8 mouse cellular contexts compared by ENCODE assay signal in the genomic region with DNA sequence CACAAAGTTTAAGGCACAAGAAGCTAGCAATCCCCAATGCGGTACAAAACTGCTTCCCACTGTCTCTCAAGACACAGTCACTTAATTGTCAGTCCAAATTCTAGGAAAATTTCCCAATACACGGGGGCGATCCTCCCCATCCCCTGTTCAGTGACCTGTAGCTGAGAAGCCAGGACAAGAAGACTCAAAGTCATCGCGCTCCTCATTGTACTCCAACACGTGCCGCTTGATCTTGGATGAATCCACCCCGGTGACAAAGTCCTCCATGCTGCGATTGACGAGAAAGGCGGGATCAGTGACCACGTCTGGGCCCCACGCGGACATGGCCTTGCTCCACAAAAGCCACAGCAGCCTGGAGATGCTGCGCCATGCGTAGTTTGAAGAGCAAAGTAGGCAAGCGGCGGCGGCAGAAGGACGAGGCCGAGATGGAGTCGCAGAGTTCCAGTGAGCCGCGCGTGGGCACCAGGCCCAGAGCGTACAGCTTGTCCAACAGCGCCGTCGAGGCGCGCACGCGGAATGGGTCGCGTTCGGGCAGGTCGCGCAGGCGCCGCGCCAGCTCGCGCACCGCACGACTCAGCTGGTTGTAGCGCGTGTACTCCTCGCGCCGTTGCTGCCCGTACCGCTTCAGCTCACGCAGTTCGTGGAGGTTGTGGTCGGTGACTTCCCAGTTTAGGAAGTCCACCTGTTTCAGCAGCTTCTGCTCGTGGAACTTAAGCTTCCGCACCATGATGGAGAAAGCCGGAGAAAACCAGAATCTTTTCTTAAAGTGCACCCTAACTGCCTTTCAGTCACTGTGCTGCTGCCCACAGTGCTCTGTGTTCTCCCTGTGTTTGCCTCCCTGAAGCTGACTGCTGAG. TPM values are rescaled to one million over a fixed set of nuclear protein-coding genes. Genes with fewer than 3 reads are reported as not detected.
A peak's percentile ranks its signal among the peaks of the same experiment; 100 is the strongest.
DNase-seq lines count a peak whose midpoint lies in the region; ATAC-seq lines count a peak whose summit lies in the region.

No protein-coding gene starts in this region.

- H3K27me3 ChIP-seq in hindbrain, embryonic 11.5 days (ENCODE audit: control insufficient read depth, insufficient read depth, low read length) = peaks cover 3% of the 10 kb centered on the region; the same call in 1 of the 2 replicates
- H3K27me3 ChIP-seq in limb, embryonic 10.5 days (ENCODE audit: low read depth, poor library complexity, severe bottlenecking) = peaks cover 32% of the 10 kb centered on the region
- H3K27me3 ChIP-seq in neural tube, embryonic 13.5 days = peaks cover 26% of the 10 kb centered on the region

- no peak overlapping the region; the same call in 1 of the 2 replicates for H3K4me3 ChIP-seq in hindbrain, embryonic 11.5 days (ENCODE audit: low read depth, low read length)
- H3K4me3 ChIP-seq in limb, embryonic 10.5 days = 0 out of 2 replicates have a peak overlapping the region, but pooled peaks have one; percentile 17
- peak overlapping the region; percentile 19 for H3K4me3 ChIP-seq in neural tube, embryonic 13.5 days

- H3K9me3 ChIP-seq in hindbrain, embryonic 11.5 days (ENCODE audit: control insufficient read depth, low read length) = no peaks in the 10 kb centered on the region
- H3K9me3 ChIP-seq in limb, embryonic 10.5 days (replicated peaks) = no peaks in the 10 kb centered on the region
- H3K9me3 ChIP-seq in neural tube, embryonic 13.5 days = no peaks in the 10 kb centered on the region

- peak; percentile 88 for DNase-seq in cerebellum, postnatal 10 days
- DNase-seq in cerebellum, adult 11 months = no peak
- peak; percentile 31 for DNase-seq in ovary, postnatal 36 days (ENCODE audit: low spot score)
- no peak for DNase-seq in ovary, postnatal 14 days (ENCODE audit: low spot score)
- peak; percentile 22 for DNase-seq in hindbrain, embryonic 11.5 days (ENCODE audit: low spot score)
- DNase-seq in limb, embryonic 10.5 days (ENCODE audit: low spot score) = no peak
- DNase-seq in adipocyte (ENCODE audit: low spot score) = no peak

- H3K36me3 ChIP-seq in hindbrain, embryonic 11.5 days (ENCODE audit: control insufficient read depth, insufficient read depth, low read length) = no peaks in the 10 kb centered on the region
- H3K36me3 ChIP-seq in limb, embryonic 10.5 days = no peaks in the 10 kb centered on the region
- H3K36me3 ChIP-seq in neural tube, embryonic 13.5 days = no peaks in the 10 kb centered on the region

- no peak overlapping the region for H3K27ac ChIP-seq in hindbrain, embryonic 11.5 days (ENCODE audit: low read depth, low read length)
- no peak overlapping the region for H3K27ac ChIP-seq in limb, embryonic 10.5 days
- H3K27ac ChIP-seq in neural tube, embryonic 13.5 days (replicated peaks) = no peak overlapping the region

- no peak overlapping the region for H3K9ac ChIP-seq in hindbrain, embryonic 11.5 days (ENCODE audit: low read depth, low read length)
- no peak overlapping the region for H3K9ac ChIP-seq in neural tube, embryonic 13.5 days

- no peaks in the 10 kb centered on the region for H3K4me1 ChIP-seq in hindbrain, embryonic 11.5 days (replicated peaks; ENCODE audit: control insufficient read depth, insufficient read depth, low read length)
- H3K4me1 ChIP-seq in limb, embryonic 10.5 days = peaks cover 5% of the 10 kb centered on the region
- H3K4me1 ChIP-seq in neural tube, embryonic 13.5 days (replicated peaks) = peaks cover 3% of the 10 kb centered on the region; the same call in 1 of the 2 replicates

- 40% methylated on average over 58 of the region's 58 CpGs for WGBS in hindbrain, embryonic 11.5 days
- 45% methylated on average over 58 of the region's 58 CpGs for WGBS in limb, embryonic 10.5 days
- WGBS in neural tube, embryonic 13.5 days = 41% methylated on average over 58 of the region's 58 CpGs

- 0 out of 2 replicates have a peak overlapping the region, but pooled peaks have one; percentile 17 for H3K4me2 ChIP-seq in hindbrain, embryonic 11.5 days (replicated peaks; ENCODE audit: low read depth, low read length)
- peak overlapping the region; percentile 38 for H3K4me2 ChIP-seq in neural tube, embryonic 13.5 days

- ATAC-seq in hindbrain, embryonic 11.5 days (ENCODE audit: low FRiP score) = no peak
- ATAC-seq in neural tube, embryonic 13.5 days (ENCODE audit: low read depth) = no peak

RNA-seq across cellular contexts. Expression of a gene that starts 12.8 kb away (rescaled TPM):
- 107 and 113 TPM in 2 replicates for polyA plus RNA-seq in hindbrain, embryonic 11.5 days (2014; fragmentation: Nextera tagmentation; extraction: Ambion mirVana)
- polyA plus RNA-seq in limb, embryonic 10.5 days (2016; fragmentation: Nextera tagmentation; extraction: Ambion mirVana) = 140 and 161 TPM in 2 replicates
- polyA plus RNA-seq in neural tube, embryonic 13.5 days (2015; fragmentation: Nextera tagmentation; extraction: Ambion mirVana) = 82.3 and 98.8 TPM in 2 replicates

RNA-seq across cellular contexts. Expression of a gene that starts 43.6 kb away (rescaled TPM):
- polyA plus RNA-seq in hindbrain, embryonic 11.5 days (2014; fragmentation: Nextera tagmentation; extraction: Ambion mirVana) = 30.6 and 32.1 TPM in 2 replicates
- 33.9 and 41.7 TPM in 2 replicates for polyA plus RNA-seq in limb, embryonic 10.5 days (2016; fragmentation: Nextera tagmentation; extraction: Ambion mirVana)
- polyA plus RNA-seq in neural tube, embryonic 13.5 days (2015; fragmentation: Nextera tagmentation; extraction: Ambion mirVana) = 33.8 and 37.9 TPM in 2 replicates

RNA-seq across cellular contexts. Expression of a gene that starts 47.6 kb away (rescaled TPM):
- polyA plus RNA-seq in hindbrain, embryonic 11.5 days (2014; fragmentation: Nextera tagmentation; extraction: Ambion mirVana) = 23.8 and 25.3 TPM in 2 replicates
- polyA plus RNA-seq in limb, embryonic 10.5 days (2016; fragmentation: Nextera tagmentation; extraction: Ambion mirVana) = 41.0 and 49.3 TPM in 2 replicates
- polyA plus RNA-seq in neural tube, embryonic 13.5 days (2015; fragmentation: Nextera tagmentation; extraction: Ambion mirVana) = 18.3 and 20.3 TPM in 2 replicates

Comparison
In these comparisons a context has a peak if more than half of its experiments do, and no peak if none do; other contexts are left out.
1. DNase-seq: peak in cerebellum, postnatal 10 days (2 of 2), ovary, postnatal 36 days (single experiment) and hindbrain, embryonic 11.5 days (single experiment); none in cerebellum, adult 11 months (single experiment), ovary, postnatal 14 days (single experiment), limb, embryonic 10.5 days (single experiment) and adipocyte (single experiment).